Mouse (Mus musculus) embryonic fibroblast, embryonic 13.5 days (primary cell): ENCODE data around the gene Vwa5b1.

ENCODE experiments used
- CTCF ChIP-seq: IDR thresholded peaks from 2 replicates; pipeline ENCODE4 v1.5.1; 2011; ENCODE audit warnings: mild to moderate bottlenecking, control low read depth, low read length, moderate library complexity, borderline replicate concordance; ENCODE audit not compliant: insufficient read depth
- POLR2A ChIP-seq: IDR thresholded peaks from 2 replicates; pipeline ENCODE4 v1.6.1; 2011; ENCODE audit warnings: low read depth, mild to moderate bottlenecking, control low read depth, low read length, moderate library complexity

- TF ChIP-seq CTCF (no peak), POLR2A (no peak)
Measured at GRCm38 (mm10) chr4:138597904-138598347, 37.8 kb downstream of the Vwa5b1 start.
